Mouse (Mus musculus): ENCODE measurements around the gene Arfgef2. TPM values are rescaled to one million over a fixed set of nuclear protein-coding genes. Genes with fewer than 3 reads are reported as not detected.

Arfgef2 gene
- polyA plus RNA-seq, 1 experiment from 2014 or later: 4.7 TPM

DNA sequence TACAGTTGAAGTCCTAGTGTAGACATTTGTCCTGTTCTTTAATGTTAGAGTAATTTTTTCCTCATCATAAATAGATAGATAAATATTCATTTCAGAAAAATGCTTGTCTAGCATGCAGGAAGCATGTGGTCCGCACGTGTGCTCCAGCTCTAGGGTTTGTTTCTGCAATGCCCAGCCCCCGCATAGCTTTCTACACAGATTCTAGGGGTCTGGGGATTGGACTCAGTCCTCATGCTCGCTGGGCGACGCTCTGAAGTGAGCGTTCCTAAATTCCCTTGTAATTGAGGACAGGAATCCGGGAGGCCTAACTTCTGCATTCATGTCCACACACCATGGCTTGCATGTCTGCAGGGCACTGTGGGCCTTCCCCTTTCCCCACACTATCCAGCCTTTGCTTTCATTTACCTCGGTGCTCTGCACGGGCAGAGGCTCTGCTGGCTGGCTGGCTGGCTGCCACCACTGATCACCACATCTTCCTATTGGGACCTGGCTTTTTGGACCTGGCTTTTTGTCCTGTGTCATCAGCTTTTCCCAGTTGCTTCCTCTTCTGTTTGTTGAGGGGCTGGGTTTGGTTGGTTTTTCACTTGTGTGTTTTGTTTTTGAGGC lies 69.4 kb downstream of the Arfgef2 start:
- Histone ChIP-seq H3K36me3 (replicated peaks) (peaks cover 83% of the 10 kb centered on the region), H3K4me3 (no peak overlapping the region), H3K9me3 (no peaks in the 10 kb centered on the region), H3K27me3 (replicated peaks; ENCODE audit: low read depth, poor library complexity, severe bottlenecking) (no peaks in the 10 kb centered on the region), H3K27ac (replicated peaks) (no peak overlapping the region), H3K4me1 (no peaks in the 10 kb centered on the region)
- WGBS: 73% methylated on average over 10 of the region's 10 CpGs
- peak; percentile 12 for DNase-seq (ENCODE audit: low spot score)

- Histone ChIP-seq H3K4me3 (no peak overlapping the region), H3K27me3 (replicated peaks; ENCODE audit: low read depth, poor library complexity, severe bottlenecking) (no peaks in the 10 kb centered on the region), H3K4me1 (no peaks in the 10 kb centered on the region), H3K36me3 (replicated peaks) (peaks cover 75% of the 10 kb centered on the region), H3K27ac (replicated peaks) (no peak overlapping the region), H3K9me3 (no peaks in the 10 kb centered on the region)
- no peak for DNase-seq (ENCODE audit: low spot score)
- 92% methylated on average over 6 of the region's 6 CpGs for WGBS
Measured at GRCm38 (mm10) chr2:166875561-166875960, 70.2 kb downstream of the Arfgef2 start.

GRCm38 (mm10) chr2:166876331-166876730 lies 70.9 kb downstream of the Arfgef2 start:
- H3K27ac ChIP-seq (replicated peaks): no peak overlapping the region
- 90% methylated on average over 10 of the region's 10 CpGs for WGBS
- H3K4me1 ChIP-seq: no peaks in the 10 kb centered on the region
- H3K27me3 ChIP-seq (replicated peaks; ENCODE audit: low read depth, poor library complexity, severe bottlenecking): no peaks in the 10 kb centered on the region
- no peak overlapping the region for H3K4me3 ChIP-seq
- H3K36me3 ChIP-seq (replicated peaks): peaks cover 71% of the 10 kb centered on the region
- no peaks in the 10 kb centered on the region for H3K9me3 ChIP-seq
- DNase-seq (ENCODE audit: low spot score): no peak

GRCm38 (mm10) chr2:166885066-166885465 lies 79.7 kb downstream of the Arfgef2 start:
- Histone ChIP-seq H3K4me1 (peaks cover 3% of the 10 kb centered on the region), H3K27me3 (replicated peaks; ENCODE audit: low read depth, poor library complexity, severe bottlenecking) (no peaks in the 10 kb centered on the region), H3K4me3 (no peak overlapping the region), H3K27ac (replicated peaks) (no peak overlapping the region), H3K9me3 (no peaks in the 10 kb centered on the region), H3K36me3 (replicated peaks) (peaks cover 30% of the 10 kb centered on the region)
- DNase-seq (ENCODE audit: low spot score): no peak
- WGBS: 89% methylated on average over 7 of the region's 7 CpGs

DNA sequence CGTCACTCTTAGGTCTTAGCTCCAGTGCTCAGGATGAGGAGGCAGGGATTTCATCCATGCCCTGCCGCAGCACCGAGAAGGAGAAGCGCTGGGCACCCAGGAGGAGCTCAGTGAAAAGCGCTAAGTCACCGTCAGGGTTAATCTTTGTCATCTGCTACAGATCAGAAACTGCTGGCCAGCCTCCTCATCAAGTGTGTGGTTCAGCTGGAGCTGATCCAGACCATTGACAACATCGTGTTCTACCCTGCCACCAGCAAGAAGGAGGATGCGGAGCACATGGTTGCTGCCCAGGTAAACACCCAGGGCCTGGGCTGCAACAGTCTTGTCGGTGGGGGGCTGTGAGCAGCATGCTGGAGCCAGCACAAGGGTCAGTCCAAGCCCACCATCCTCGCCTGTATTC lies 80.2 kb downstream of the Arfgef2 start:
- no peak for DNase-seq (ENCODE audit: low spot score)
- peaks cover 35% of the 10 kb centered on the region for H3K36me3 ChIP-seq (replicated peaks)
- peak overlapping the region; percentile 24; the same call in 1 of the 2 replicates for H3K27ac ChIP-seq (replicated peaks)
- peaks cover 3% of the 10 kb centered on the region for H3K4me1 ChIP-seq
- WGBS: 72% methylated on average over 10 of the region's 10 CpGs
- no peaks in the 10 kb centered on the region for H3K9me3 ChIP-seq
- no peak overlapping the region for H3K4me3 ChIP-seq
- no peaks in the 10 kb centered on the region for H3K27me3 ChIP-seq (replicated peaks; ENCODE audit: low read depth, poor library complexity, severe bottlenecking)

DNA sequence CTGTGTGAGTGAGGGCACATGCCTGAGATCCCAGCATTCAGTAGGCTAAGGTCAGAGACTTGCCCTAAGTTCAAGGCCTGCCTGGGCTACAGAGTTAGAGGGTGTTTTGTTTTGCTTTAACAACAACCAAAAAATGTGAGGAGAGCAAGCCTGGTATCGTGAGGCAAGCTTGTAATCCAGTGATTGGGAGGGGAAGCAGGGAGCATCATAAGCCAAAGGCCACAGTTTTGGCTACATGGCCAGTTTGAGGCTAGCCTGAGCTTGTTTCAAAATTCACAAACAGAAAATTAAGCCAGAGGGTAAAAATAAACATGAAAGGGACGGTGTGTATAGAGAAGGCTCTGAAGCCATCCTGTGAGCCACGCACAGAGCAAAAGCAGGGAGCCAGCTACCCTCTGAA lies 80.8 kb downstream of the Arfgef2 start:
- Histone ChIP-seq H3K36me3 (replicated peaks) (peaks cover 33% of the 10 kb centered on the region), H3K4me1 (peaks cover 3% of the 10 kb centered on the region), H3K27me3 (replicated peaks; ENCODE audit: low read depth, poor library complexity, severe bottlenecking) (no peaks in the 10 kb centered on the region), H3K27ac (replicated peaks) (no peak overlapping the region), H3K4me3 (no peak overlapping the region), H3K9me3 (no peaks in the 10 kb centered on the region)
- 83% methylated on average over 3 of the region's 3 CpGs for WGBS
- DNase-seq (ENCODE audit: low spot score): no peak

DNA sequence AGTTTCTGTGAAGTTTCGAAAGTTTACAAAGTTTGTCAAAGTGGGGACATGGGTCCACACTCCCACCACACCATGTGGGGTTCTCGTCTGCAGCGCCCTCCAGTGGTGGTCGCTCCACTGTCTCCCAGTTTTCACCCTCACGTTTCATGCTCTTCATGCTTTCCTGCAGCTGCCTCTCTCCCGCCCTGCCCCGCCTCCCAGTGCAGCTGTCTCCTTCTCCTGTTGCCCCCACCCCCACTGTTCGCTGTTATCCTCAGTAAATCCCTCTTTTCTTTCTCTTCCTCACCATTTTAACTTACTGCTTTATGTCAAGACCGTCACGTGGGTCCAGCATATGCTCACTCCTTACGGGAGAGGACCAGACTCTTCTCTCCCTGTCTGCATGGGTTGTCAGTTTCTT lies 82.4 kb downstream of the Arfgef2 start:
- H3K9me3 ChIP-seq: no peaks in the 10 kb centered on the region
- no peak overlapping the region for H3K27ac ChIP-seq (replicated peaks)
- WGBS: 29% methylated on average over 11 of the region's 11 CpGs
- H3K4me1 ChIP-seq: peaks cover 3% of the 10 kb centered on the region
- H3K27me3 ChIP-seq (replicated peaks; ENCODE audit: low read depth, poor library complexity, severe bottlenecking): no peaks in the 10 kb centered on the region
- peaks cover 38% of the 10 kb centered on the region for H3K36me3 ChIP-seq (replicated peaks)
- H3K4me3 ChIP-seq: no peak overlapping the region
- DNase-seq (ENCODE audit: low spot score): peak; percentile 39

DNA sequence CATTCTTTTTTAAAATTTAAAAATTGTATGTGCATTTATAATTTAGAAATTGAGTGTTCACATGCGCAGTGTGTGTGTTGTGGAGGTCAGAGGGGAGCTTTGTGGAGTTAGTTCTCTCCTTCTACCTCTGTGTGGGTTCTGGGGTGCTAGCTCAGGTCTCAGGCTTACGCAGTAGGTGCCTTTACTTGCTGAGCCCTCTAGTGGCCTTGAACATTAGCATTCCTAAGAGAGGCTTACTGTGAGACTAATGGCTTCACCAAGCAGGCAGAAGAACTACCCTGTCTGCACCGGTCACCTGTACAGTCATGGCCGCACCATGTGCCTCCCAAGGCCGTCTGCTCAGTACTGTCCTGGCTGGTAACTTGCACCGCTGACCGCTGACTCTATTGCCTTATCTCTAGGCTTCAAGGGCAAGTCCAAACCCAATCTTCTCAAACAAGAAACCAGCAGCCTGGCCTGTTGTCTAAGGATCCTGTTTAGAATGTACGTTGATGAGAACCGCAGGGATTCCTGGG lies 86.0 kb downstream of the Arfgef2 start:
- 72% methylated on average over 9 of the region's 9 CpGs for WGBS

DNA sequence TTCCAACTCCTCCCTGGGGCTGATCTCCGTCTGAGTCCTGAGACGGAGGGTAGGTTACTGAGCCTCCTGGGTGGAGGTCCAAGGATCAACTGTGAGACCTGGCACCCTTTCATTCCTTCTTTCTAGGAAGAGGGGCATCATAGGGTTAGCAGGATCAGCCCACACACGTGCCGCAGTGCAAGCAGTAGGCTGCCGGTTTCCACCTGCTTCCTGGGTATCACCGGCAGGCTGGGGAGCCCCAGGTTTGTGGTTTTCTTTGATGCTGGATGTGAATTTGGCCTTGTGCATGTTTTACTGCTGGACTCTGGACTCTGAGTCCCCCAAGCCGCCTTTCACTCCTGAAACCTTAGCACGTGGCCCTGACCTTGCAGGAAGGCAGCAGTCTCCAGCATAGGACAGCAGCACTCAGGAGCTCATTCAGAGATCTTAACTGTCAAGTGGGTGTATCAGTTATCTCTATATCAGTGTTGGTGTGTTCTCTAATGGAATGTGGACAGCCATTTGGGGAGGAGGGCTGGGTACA lies 86.8 kb downstream of the Arfgef2 start:
- no peaks in the 10 kb centered on the region for H3K27me3 ChIP-seq (replicated peaks; ENCODE audit: low read depth, poor library complexity, severe bottlenecking)
- H3K4me3 ChIP-seq: no peak overlapping the region
- peaks cover 3% of the 10 kb centered on the region for H3K4me1 ChIP-seq
- H3K27ac ChIP-seq (replicated peaks): no peak overlapping the region
- H3K36me3 ChIP-seq (replicated peaks): peaks cover 47% of the 10 kb centered on the region
- no peaks in the 10 kb centered on the region for H3K9me3 ChIP-seq
- DNase-seq (ENCODE audit: low spot score): no peak
- 93% methylated on average over 8 of the region's 8 CpGs for WGBS

More for the DNA sequence above, 86.0 kb downstream of the Arfgef2 start:
- Histone ChIP-seq H3K9me3 (no peaks in the 10 kb centered on the region), H3K36me3 (replicated peaks) (peaks cover 50% of the 10 kb centered on the region), H3K4me1 (peaks cover 3% of the 10 kb centered on the region), H3K27ac (replicated peaks) (no peak overlapping the region), H3K27me3 (replicated peaks; ENCODE audit: low read depth, poor library complexity, severe bottlenecking) (no peaks in the 10 kb centered on the region), H3K4me3 (no peak overlapping the region)
- no peak for DNase-seq (ENCODE audit: low spot score)

DNA sequence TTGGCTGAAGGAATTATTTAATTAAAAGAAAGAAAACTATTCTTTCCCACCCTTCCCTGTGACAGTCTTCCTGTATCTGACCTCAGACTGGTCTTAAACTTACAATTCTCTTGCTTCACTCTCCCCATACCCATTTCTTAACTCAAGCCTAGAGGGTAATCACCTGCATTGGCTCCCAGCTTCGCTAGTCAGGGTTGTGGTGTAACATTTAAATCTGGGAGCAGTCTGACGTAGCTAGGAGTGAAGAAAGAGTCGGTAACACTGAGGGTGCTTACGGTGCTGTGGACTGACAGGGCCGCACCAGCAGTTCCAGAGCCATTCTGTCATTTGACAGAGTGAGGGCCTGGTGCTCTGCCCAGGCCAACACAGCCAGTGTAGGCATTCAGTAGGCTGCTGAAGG lies 87.6 kb downstream of the Arfgef2 start:
- 94% methylated on average over 5 of the region's 5 CpGs for WGBS
- no peaks in the 10 kb centered on the region for H3K27me3 ChIP-seq (replicated peaks; ENCODE audit: low read depth, poor library complexity, severe bottlenecking)
- H3K9me3 ChIP-seq: no peaks in the 10 kb centered on the region
- H3K4me3 ChIP-seq: no peak overlapping the region
- no peak for DNase-seq (ENCODE audit: low spot score)
- H3K36me3 ChIP-seq (replicated peaks): peaks cover 47% of the 10 kb centered on the region
- H3K27ac ChIP-seq (replicated peaks): no peak overlapping the region
- no peaks in the 10 kb centered on the region for H3K4me1 ChIP-seq

- no peaks in the 10 kb centered on the region for H3K4me1 ChIP-seq
- H3K9me3 ChIP-seq: no peaks in the 10 kb centered on the region
- no peak overlapping the region for H3K27ac ChIP-seq (replicated peaks)
- WGBS: 85% methylated on average over 13 of the region's 13 CpGs
- no peak for DNase-seq (ENCODE audit: low spot score)
- H3K4me3 ChIP-seq: no peak overlapping the region
- H3K36me3 ChIP-seq (replicated peaks): peaks cover 41% of the 10 kb centered on the region
- H3K27me3 ChIP-seq (replicated peaks; ENCODE audit: low read depth, poor library complexity, severe bottlenecking): no peaks in the 10 kb centered on the region
Measured at GRCm38 (mm10) chr2:166896368-166896767, 91.0 kb downstream of the Arfgef2 start.

DNA sequence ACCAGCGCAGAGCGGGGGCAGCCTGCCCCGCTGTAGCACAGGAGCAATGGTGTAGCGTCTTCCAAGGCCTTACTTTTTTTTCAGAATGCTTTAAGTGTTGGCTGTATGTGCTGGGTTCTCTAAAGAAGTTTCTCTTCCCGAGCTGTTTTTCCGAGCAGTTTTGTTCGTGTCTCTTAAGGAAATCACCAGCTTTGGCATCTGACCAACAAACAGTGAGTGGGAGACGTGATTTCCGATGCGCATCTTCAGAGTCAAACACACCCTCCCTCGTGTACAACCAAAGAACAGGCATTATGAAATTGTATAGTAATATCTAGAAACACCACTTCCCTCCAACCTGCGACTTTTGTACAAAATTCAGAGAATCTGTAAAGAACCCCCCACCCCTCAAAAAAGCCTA lies 91.6 kb downstream of the Arfgef2 start:
- no peak for DNase-seq (ENCODE audit: low spot score)

DNA sequence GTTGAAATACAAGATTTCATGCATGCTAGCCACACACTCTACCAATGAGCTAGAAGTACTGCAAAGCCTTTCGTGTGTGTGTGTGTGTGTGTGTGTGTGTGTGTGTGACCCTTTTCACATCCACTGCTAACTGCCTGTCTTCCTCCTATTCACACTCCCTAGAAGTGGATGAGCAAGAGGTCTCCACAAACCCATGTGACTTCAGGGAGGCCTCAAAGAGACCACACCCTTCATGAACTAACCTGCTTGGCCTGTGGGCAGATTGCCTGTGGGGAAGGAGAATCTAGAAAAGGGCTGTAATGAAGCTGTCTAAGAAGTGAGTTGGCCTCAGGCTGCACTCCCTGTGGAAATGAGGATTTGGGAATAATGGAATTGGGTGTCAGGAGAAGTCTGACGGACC lies 93.8 kb downstream of the Arfgef2 start:
- no peaks in the 10 kb centered on the region for H3K27me3 ChIP-seq (replicated peaks; ENCODE audit: low read depth, poor library complexity, severe bottlenecking)
- DNase-seq (ENCODE audit: low spot score): no peak
- H3K27ac ChIP-seq (replicated peaks): no peak overlapping the region
- no peaks in the 10 kb centered on the region for H3K9me3 ChIP-seq
- no peaks in the 10 kb centered on the region for H3K4me1 ChIP-seq
- 91% methylated on average over 2 of the region's 2 CpGs for WGBS
- H3K4me3 ChIP-seq: no peak overlapping the region
- peaks cover 16% of the 10 kb centered on the region for H3K36me3 ChIP-seq (replicated peaks)

More for the DNA sequence above, 91.6 kb downstream of the Arfgef2 start:
- Histone ChIP-seq H3K4me3 (no peak overlapping the region), H3K9me3 (no peaks in the 10 kb centered on the region), H3K27ac (replicated peaks) (no peak overlapping the region), H3K36me3 (replicated peaks) (peaks cover 35% of the 10 kb centered on the region), H3K27me3 (replicated peaks; ENCODE audit: low read depth, poor library complexity, severe bottlenecking) (no peaks in the 10 kb centered on the region), H3K4me1 (no peaks in the 10 kb centered on the region)
- WGBS: 93% methylated on average over 12 of the region's 12 CpGs

All from embryonic facial prominence, embryonic 10.5 days (tissue).